Mouse (Mus musculus): ENCODE measurements around the gene Rfwd3. TPM values are rescaled to one million over a fixed set of nuclear protein-coding genes. Genes with fewer than 3 reads are reported as not detected.
"Not testable (repeated sequence)": the region's sequence is repeated elsewhere in the genome, so short reads cannot be mapped to it uniquely, and the experiment has no call there.

Rfwd3 gene
- total and polyA plus RNA-seq, 3 experiments: 53.1 to 64.5 (median 63.6) TPM

DNA sequence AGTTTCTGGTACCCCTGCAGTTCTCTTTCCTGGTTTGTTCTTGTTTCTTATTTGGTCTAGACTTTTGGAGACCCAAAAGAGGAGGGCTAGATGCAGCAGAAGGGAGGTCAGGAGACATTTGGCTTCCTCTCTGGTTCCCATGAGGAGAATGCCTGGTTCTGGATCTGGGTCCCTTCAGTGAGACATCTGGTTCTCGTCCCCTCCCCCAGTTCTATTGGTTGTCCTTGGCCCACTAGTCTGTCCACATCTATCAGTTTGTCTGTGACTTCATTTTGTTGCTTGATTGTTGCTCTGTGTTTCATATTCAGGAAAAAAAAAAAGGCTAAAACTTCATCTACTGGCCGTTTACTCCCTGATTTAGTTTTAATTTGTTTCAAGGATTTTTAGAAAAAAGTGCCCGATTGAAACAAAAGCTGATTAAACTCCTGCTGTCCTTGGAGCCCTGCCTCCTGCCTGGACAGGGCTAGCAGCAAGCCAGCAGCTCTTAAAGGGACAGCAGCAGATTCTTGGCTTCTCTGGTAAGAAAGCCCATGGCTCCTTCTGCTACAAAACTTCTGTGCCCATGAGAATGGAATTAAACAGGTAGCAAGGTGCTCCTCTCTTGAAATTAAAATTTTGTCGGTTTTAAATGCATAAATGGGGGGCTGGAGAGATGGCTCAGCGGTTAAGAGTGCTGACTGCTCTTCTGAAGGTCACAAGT lies 5.2 kb upstream of the Rfwd3 start:
- Histone ChIP-seq H3K36me3 (replicated peaks in 1 of 2; ENCODE audit: control insufficient read depth in 1 of 2, insufficient read depth in 1 of 2, low read length in 1 of 2) (no peaks in the 10 kb centered on the region), H3K27ac (ENCODE audit: insufficient read depth, low read depth) (no peak overlapping the region), H3K79me2 (replicated peaks; ENCODE audit: control insufficient read depth, extremely low read depth, insufficient read depth, poor library complexity, severe bottlenecking) (no peaks in the 10 kb centered on the region), H3K4me1 (ENCODE audit: control insufficient read depth in 1 of 2, insufficient read depth in 2 of 2) (peaks cover 0 to 3% of the 10 kb centered on the region in 2 experiments; a peak in 1 of 4 replicates), H3K9me3 (replicated peaks; ENCODE audit: low read length) (no peaks in the 10 kb centered on the region), H3K4me3 (replicated peaks in 1 of 3; ENCODE audit: low read depth in 2 of 3, low read length in 2 of 3, poor library complexity in 1 of 3) (no peak overlapping the region), H3K9ac (ENCODE audit: insufficient read depth, low read depth) (no peak overlapping the region), H3K27me3 (replicated peaks) (no peaks in the 10 kb centered on the region), H3K4me2 (ENCODE audit: insufficient read depth, low read depth, poor library complexity, severe bottlenecking) (no peak overlapping the region)
- no peak for DNase-seq (ENCODE audit: extremely low read depth)
- dilution Hi-C loops (cut with MboI; ENCODE audit: extremely low pct_ligation_motif_present, extremely low pct_unique_long_range_greater_than_20kb, low sequenced_read_pairs): no loop called here
- no peak for TF ChIP-seq ETS1 (conservative IDR thresholded peaks at IDR 0.05; ENCODE audit: low read depth, low read length)
- no peak for TF ChIP-seq SMC3 (IDR thresholded peaks at IDR 0.05; ENCODE audit: low read depth, low read length)
- TF ChIP-seq EP300 (IDR thresholded peaks at IDR 0.05; ENCODE audit: low read length): no peak
- no peak for TF ChIP-seq CTCF (conservative IDR thresholded peaks at IDR 0.05 in 1 of 2, IDR thresholded peaks at IDR 0.05 in 1 of 2; ENCODE audit: low read depth in 2 of 2, low read length in 2 of 2)
- TF ChIP-seq POLR2A (IDR thresholded peaks at IDR 0.05; ENCODE audit: low read depth, low read length): no peak
- no peak for TF ChIP-seq BHLHE40 (IDR thresholded peaks at IDR 0.05; ENCODE audit: low read depth, low read length)
- TF ChIP-seq IRF4 (IDR thresholded peaks at IDR 0.05; ENCODE audit: low read depth, low read length): no peak
- TF ChIP-seq USF1 (IDR thresholded peaks at IDR 0.05; ENCODE audit: low read depth, low read length): no peak
- TF ChIP-seq CHD2 (IDR thresholded peaks at IDR 0.05; ENCODE audit: low read length): no peak
- no peak for TF ChIP-seq POLR2AphosphoS2 (IDR thresholded peaks at IDR 0.05; ENCODE audit: low read depth, low read length)
- TF ChIP-seq RAD21 (IDR thresholded peaks at IDR 0.05; ENCODE audit: low read depth, low read length): no peak
- no peak for TF ChIP-seq SIN3A (IDR thresholded peaks at IDR 0.05; ENCODE audit: low read length)
- TF ChIP-seq TBP (conservative IDR thresholded peaks at IDR 0.05; ENCODE audit: low read depth, low read length): no peak
- no peak for TF ChIP-seq MEF2A (IDR thresholded peaks at IDR 0.05; ENCODE audit: borderline replicate concordance, low read depth, low read length)
- TF ChIP-seq TCF12 (IDR thresholded peaks at IDR 0.05; ENCODE audit: low read depth, low read length): no peak
- in situ Hi-C loops (cut with MboI; ENCODE audit: low pct_ligation_motif_present, low pct_unique_long_range_greater_than_20kb, low sequenced_read_pairs): no loop called here

DNA sequence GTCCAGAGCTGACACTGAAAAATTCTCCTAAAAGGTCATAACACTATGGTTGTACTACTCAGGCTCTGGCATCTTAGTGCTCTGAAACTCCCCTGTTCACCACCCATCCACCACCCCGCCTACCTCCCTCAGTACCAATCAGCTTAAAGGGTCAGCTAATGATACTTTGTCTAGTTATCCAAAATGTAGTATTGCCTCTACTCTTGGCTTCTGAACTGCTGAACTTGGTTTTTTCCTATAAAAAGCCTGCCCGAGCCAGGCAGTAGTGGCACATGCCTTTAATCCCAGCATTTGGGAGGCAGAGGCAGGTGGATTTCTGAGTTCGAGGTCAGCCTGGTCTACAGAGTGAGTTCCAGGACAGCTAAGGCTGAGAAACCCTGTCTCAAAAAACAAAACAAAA lies 4.3 kb upstream of the Rfwd3 start:
- Histone ChIP-seq H3K79me2 (replicated peaks; ENCODE audit: control insufficient read depth, extremely low read depth, insufficient read depth, poor library complexity, severe bottlenecking) (peaks cover 5% of the 10 kb centered on the region), H3K9ac (ENCODE audit: insufficient read depth, low read depth) (no peak overlapping the region), H3K4me3 (replicated peaks in 1 of 3; ENCODE audit: low read depth in 2 of 3, low read length in 2 of 3, poor library complexity in 1 of 3) (no peak overlapping the region), H3K36me3 (replicated peaks in 1 of 2; ENCODE audit: control insufficient read depth in 1 of 2, insufficient read depth in 1 of 2, low read length in 1 of 2) (no peaks in the 10 kb centered on the region), H3K4me2 (ENCODE audit: insufficient read depth, low read depth, poor library complexity, severe bottlenecking) (no peak overlapping the region), H3K27ac (ENCODE audit: insufficient read depth, low read depth) (no peak overlapping the region), H3K9me3 (replicated peaks; ENCODE audit: low read length) (no peaks in the 10 kb centered on the region), H3K27me3 (replicated peaks) (no peaks in the 10 kb centered on the region), H3K4me1 (ENCODE audit: control insufficient read depth in 1 of 2, insufficient read depth in 2 of 2) (peaks cover 0 to 3% of the 10 kb centered on the region in 2 experiments; a peak in 1 of 4 replicates)
- TF ChIP-seq ZC3H11A (IDR thresholded peaks at IDR 0.05; ENCODE audit: low read depth, low read length): no peak
- TF ChIP-seq JUN (IDR thresholded peaks at IDR 0.05; ENCODE audit: insufficient read depth, low read depth, low read length): no peak
- TF ChIP-seq MEF2A (IDR thresholded peaks at IDR 0.05; ENCODE audit: borderline replicate concordance, low read depth, low read length): no peak
- DNase-seq (ENCODE audit: extremely low read depth): no peak
- dilution Hi-C loops (cut with MboI; ENCODE audit: extremely low pct_ligation_motif_present, extremely low pct_unique_long_range_greater_than_20kb, low sequenced_read_pairs) (no loop called here), in situ Hi-C loops (cut with MboI; ENCODE audit: low pct_ligation_motif_present, low pct_unique_long_range_greater_than_20kb, low sequenced_read_pairs) (no loop called here)

DNA sequence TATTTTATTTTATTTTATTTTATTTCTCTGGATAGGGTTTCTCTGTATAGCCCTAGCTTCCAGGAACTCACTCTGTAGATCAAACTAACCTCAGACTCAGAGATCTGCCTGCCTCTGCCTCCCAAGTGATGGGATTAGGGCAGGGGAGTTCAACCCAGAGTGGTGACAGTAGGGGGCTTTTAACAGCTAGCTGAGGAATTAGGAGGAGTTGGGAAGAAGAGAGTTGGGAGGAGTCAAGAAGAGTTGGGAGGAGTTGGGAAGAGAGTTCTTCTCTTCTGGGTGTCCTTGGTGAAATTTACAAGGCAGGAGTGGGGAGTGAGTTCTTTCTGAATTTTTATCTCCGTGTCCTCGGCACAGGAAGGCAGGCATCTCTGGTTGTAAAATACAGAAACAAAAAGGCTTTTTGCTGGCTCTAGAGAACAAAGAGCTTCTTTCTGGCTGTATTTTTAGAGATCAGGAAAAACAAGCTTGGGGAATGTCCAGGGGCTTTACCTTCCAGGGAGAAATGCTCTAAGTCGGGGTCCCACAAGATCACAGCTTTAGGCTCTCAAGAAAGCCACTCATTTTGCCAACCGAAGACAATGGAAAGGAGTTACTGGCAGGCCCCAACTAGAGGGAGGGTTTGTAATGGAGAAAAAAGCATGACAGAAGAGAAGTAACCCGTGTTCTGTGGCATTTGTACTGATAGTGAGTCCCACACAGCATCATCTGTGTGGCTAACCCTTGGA lies 3.2 kb upstream of the Rfwd3 start:
- DNase-seq (ENCODE audit: extremely low read depth); H3K4me1 ChIP-seq (ENCODE audit: control insufficient read depth in 1 of 2, insufficient read depth in 2 of 2); H3K36me3 ChIP-seq (replicated peaks in 1 of 2; ENCODE audit: control insufficient read depth in 1 of 2, insufficient read depth in 1 of 2, low read length in 1 of 2); H3K9ac ChIP-seq (ENCODE audit: insufficient read depth, low read depth); in situ Hi-C loops (cut with MboI; ENCODE audit: low pct_ligation_motif_present, low pct_unique_long_range_greater_than_20kb, low sequenced_read_pairs); H3K9me3 ChIP-seq (replicated peaks; ENCODE audit: low read length); H3K27me3 ChIP-seq (replicated peaks); H3K27ac ChIP-seq (ENCODE audit: insufficient read depth, low read depth); H3K4me3 ChIP-seq (replicated peaks in 1 of 3; ENCODE audit: low read depth in 2 of 3, low read length in 2 of 3, poor library complexity in 1 of 3); H3K4me2 ChIP-seq (ENCODE audit: insufficient read depth, low read depth, poor library complexity, severe bottlenecking); dilution Hi-C loops (cut with MboI; ENCODE audit: extremely low pct_ligation_motif_present, extremely low pct_unique_long_range_greater_than_20kb, low sequenced_read_pairs): not testable (repeated sequence)
- peaks cover 15% of the 10 kb centered on the region for H3K79me2 ChIP-seq (replicated peaks; ENCODE audit: control insufficient read depth, extremely low read depth, insufficient read depth, poor library complexity, severe bottlenecking)
